Mouse (Mus musculus) urinary bladder, postnatal 14 days (tissue): ENCODE measurements around the gene Rnasek.

Experiments used
- DNase-seq: peaks from one replicate; pipeline ENCODE4 v3.0.0; 2021; ENCODE audit warnings: low spot score

Gene Rnasek

GRCm38 (mm10) chr11:70216103-70216502 is 23.5 kb downstream of the Rnasek start:
- no peak for DNase-seq

DNA sequence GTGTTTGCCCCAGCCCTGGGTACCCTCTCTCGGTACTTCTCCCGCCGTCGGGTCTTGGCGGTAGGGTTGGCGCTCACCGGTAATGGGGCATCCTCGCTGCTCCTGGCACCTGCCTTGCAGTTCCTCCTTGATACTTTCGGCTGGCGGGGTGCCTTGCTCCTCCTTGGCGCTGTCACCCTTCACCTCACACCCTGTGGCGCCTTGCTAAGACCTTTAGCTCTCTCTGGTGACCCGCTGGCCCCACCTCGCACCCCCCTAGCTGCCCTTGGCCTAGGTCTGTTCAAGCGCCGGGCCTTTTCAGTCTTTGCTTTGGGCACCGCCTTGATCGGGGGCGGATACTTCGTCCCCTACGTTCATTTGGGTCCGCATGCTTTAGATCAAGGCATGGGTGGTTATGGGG is 24.3 kb downstream of the Rnasek start:
- DNase-seq, result no peak

DNA sequence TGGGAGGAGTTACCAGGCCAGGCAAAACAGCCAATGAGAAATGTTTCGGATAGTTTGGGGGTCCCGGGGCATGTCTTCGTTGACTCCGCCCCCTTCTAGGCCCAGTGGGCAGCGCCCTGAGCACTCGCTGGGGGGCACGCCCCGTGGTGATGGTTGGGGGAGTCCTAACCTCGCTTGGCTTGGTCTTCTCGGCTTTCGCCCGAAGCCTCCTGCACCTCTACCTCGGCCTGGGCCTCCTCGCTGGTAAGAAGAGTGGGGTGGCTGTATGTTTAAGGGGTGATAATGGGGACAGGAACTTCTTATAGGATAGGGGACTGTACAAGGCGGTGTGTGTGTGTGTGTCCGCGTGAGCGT is 24.8 kb downstream of the Rnasek start:
- no peak for DNase-seq

- DNase-seq, result no peak
Measured at GRCm38 (mm10) chr11:70214191-70214855, 25.3 kb downstream of the Rnasek start.

DNA sequence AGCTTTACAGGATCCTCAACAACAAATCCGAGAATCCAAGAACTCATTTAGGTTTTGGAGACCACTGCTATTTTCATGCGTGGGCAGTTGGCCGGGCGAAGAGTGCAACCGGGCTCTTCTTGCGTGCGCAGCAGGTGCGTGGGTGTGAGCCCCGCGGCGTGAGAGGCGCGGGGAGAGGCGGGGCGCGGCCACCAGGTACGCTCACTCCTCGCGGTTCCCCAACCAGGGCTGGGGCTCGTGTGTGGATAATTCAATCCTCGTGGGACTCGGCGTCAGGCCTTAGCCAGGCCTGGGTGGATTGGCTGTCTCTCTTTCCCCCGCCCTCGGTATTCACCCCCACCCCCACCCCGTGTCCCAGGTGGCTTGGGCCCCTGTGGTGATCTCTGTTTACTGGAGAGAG is 25.9 kb downstream of the Rnasek start:
- no peak for DNase-seq

DNA sequence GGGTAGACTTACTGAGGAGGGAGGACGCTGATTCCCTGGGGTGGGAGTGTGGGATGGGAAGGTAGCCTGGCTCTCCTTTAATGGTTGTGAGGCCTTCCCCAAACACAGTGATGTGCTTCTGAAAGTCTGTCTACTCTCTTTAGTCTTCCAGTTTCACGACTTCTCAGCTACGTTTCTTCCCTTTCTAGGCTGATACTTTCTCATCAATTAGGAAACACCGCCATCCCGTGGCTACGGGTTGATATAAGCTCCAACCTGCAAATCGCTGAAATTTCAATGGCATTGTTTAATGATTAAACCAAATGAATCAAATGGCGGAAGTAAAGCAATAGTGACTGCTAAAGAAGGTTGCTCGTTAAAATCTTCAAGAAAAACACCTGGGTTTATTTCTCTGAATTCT is 26.7 kb downstream of the Rnasek start:
- DNase-seq, result peak; percentile 82

DNA sequence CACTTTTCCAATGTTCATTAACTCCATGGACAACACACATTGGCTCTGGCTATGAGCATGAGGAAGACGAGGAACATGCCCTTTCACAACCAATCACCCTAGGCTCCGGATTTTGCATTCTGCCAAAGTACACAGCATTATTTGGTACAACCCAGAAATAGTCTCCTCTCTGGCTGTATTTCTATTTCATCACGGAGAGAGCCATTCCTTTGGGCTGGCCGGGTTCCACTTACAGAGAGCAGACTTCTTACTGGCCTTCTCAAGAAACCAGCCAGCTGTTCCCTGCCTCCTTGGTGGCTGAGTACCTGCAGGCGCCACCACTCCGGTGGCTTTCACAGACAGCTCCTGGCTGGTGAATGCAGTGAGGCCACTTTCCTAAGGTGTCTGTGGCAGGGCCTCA is 27.2 kb downstream of the Rnasek start, which contains the start of gene Slc16a11:
Gene Slc16a11 (plus strand): TSS at position 330 of the 400 bp plus-strand sequence.
- DNase-seq, result no peak

GRCm38 (mm10) chr11:70211972-70212371 is 27.7 kb downstream of the Rnasek start:
- DNase-seq, result no peak

- DNase-seq, result no peak
Measured at GRCm38 (mm10) chr11:70210681-70211080, 29.0 kb downstream of the Rnasek start.

GRCm38 (mm10) chr11:70208778-70209388 is 30.8 kb downstream of the Rnasek start:
- no peak for DNase-seq

DNA sequence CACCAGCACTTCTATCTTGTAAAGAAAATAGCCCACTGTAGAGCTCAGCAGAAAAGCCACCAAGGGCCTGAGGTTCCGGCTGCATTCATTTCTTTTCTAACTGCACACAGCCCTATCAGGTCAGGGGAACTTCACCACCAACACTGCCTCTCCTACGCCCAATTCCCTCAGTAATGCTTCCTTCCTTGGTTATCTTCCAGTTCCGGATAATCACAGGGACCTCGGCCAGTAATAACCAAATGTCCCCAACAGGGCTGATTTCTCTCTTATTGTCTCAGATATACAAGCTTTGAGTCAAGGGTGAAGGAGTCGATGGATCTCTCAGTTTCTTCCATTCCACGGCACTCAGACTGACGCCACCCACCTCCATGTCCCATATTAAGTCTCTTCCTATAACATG is 32.4 kb downstream of the Rnasek start:
- no peak for DNase-seq

DNA sequence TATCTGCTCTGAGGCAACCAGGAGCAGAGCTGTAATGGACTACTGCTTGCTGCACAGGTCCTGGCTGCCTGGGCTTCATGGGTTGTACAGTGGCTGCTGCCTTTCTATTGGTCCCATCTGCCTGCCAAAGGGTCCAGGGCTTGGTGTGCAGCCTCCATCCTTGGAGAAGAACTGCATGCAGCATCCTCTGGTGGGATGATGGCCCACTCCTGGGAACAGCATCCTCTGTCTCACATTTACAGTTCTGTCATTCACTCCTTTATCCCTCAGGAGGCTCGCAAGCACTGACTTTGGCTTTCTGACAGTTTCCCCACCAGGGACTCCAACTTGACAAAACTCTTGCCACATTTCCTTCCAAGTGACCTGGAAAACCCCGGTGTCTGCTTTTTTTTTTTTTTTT is 32.8 kb downstream of the Rnasek start:
- DNase-seq, result no peak

- peak; percentile 92 for DNase-seq
Measured at GRCm38 (mm10) chr11:70201691-70202090, 38.0 kb downstream of the Rnasek start.

DNA sequence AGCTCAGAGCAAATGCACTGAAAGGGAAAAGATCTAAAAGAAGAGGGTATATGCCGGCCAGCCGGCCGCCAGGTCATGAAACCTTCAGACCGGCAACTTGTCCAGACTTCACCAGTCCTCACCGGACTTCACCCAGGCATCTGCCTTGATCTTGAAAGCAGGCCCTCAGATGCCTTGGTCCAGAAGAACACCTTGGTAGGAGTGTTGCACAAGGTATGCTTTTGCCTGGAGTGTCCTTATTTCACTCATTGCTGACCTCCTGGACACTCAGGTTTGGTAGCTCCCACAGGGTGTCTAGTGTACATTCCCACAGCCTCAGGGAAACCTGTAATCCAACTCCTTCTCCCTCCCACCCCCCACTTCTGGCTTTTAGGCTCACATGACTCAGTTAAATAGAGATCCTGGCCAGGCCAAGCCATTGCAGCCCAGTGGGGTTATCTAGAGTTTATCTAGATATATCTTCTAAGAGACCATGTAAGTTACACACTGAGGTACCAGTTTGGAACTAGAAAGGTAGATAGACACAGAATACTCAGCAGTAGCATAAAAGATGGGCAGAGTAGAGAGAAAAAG is 39.5 kb downstream of the Rnasek start:
- DNase-seq, result no peak

DNA sequence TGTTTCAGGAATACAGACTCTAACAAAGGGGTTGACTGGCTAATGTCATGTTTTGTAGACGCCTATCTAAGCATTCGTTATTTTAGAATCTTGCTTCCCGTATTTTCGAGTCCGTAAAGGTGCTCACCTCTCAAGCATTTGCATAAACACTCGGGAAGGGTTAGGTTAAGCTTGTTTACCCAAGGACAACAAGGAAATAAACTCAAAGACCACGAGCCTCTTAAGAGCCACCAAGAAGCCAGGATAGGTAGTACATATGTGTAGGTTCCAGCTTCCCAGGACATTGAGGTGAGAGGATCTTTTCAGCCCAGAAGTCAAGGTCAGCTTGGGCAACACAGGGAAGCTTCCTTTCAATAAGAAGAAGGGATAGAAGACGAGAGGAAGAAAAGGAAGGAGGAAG is 40.5 kb downstream of the Rnasek start:
- DNase-seq, result no peak

DNA sequence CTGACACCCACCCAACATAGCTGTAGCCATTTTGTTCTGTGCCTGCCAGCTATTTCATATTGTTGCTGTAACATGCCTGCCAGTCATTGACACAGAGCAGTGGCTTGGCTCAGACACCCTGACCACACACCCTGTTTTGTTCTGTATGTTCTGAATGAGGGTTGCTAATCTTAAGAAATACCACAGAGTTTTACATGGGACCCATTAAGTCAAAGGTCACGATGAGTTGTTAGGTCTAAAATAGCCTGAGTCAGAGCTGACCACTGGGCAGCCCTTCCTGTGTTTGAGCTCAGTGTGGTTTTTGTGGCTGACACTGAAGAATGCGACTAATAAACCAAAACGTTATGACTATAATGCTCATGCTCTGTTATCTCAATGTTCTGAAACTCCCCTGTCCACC is 41.3 kb downstream of the Rnasek start:
- no peak for DNase-seq

- DNase-seq, result no peak
Measured at GRCm38 (mm10) chr11:70193354-70194285, 46.0 kb downstream of the Rnasek start.

GRCm38 (mm10) chr11:70192157-70192556 is 47.5 kb downstream of the Rnasek start:
- DNase-seq, result no peak

DNA sequence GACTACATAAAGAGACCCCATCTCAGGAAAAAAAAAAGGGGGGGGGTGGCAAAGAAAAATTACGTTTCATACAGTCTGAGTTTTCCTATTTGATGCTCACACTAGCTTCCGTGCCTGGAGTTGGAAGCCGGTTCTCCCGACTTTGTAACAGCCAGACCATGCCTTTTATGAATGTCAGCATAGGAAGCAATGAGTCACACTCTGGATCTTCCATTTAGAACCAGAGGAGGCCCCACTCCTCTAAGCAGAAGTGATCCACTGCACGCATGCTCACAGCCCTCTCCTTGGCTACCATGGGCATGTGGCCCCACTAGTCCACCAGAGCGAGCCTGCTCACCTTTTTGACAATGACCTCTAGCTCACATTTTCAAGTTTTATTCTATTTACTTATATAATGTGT is 48.5 kb downstream of the Rnasek start:
- DNase-seq, result no peak

- DNase-seq, result peak; percentile 44
Measured at GRCm38 (mm10) chr11:70189319-70190134, 50.1 kb downstream of the Rnasek start.
